Mouse (Mus musculus): ENCODE measurements around the gene 9230112D13Rik.

The 9230112D13Rik gene

GRCm38 (mm10) chr14:34522701-34523100 is at the start of gene 9230112D13Rik:
TSS of gene 9230112D13Rik (minus strand) at chr14:34522801.
- DNase-seq (ENCODE audit: low spot score), result no peak

DNA sequence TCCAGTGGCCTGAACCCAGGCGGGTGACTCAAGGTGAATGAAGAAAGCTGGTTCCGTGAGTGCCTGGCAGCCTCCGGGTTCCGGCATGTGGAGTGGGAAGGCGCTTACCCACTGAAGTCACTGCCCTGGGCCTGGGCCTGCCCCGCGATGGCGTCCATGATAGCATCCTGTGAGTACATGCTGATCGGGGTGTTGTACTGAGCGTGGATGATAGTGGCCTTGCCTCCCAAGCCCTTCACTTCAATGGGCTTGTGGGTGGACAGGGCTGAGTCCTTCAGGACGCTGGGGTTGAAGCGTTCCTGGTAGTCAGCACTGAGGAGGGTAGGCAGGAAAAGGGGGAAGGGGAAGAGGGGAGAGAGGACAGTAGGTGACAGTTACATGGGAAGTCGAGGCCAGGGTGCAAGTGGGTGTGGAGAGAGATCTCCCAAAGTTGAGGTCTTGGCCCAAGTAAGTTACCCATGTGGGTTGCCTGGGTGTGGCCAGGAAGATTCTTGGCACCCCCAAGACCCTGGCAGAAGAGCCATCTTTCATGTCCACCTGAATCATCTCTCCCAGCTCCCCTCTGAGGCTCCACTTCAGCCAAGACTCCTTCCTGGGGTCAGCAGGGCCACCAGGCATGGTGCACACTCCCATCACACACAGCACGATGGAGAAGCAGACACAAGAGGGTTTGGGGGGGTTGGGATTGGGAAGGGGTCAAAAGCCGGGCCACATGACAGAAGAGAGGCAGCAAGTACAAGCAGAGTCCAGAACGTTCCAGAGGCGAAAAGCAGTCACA is 49.2 kb upstream of the 9230112D13Rik start:
- no peak for DNase-seq (ENCODE audit: low spot score)

GRCm38 (mm10) chr14:34570903-34571302 is 48.3 kb upstream of the 9230112D13Rik start:
- no peak for DNase-seq (ENCODE audit: low spot score)

- DNase-seq (ENCODE audit: low spot score), result peak; percentile 74
Measured at GRCm38 (mm10) chr14:34570294-34570693, 47.7 kb upstream of the 9230112D13Rik start.

DNA sequence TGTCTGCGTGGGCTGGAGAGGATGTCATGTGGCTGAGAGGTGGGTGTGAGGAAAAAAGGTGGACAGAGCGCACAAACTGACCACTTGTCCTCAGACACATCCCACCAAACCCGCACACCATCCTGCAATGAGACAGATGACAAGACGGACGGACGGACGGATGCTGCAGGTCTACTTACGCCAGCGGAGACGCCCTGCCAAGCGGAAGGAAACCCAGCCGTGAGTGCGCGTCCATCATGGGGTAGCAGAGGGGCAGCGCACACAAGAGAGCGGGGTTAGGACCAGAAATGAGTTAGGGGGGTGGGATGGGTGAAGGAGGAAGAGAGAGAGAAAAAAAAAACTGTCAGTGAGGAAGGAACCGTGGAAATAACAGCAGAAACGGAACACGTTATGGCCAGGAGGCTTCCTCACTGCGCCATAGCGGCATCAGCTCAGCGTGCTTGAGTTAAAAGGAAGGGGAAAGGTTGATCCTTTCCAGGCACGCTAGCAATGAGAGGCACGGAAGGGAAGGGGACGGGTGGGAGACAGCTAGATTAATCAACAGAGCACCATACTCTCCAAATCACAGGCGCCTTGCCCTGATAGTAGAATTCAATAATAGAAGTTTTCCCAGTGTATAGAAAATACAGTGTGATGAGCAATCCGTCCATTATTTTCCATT is 47.1 kb upstream of the 9230112D13Rik start:
- no peak for DNase-seq (ENCODE audit: low spot score)

- DNase-seq (ENCODE audit: low spot score), result no peak
Measured at GRCm38 (mm10) chr14:34568626-34569025, 46.0 kb upstream of the 9230112D13Rik start.

DNA sequence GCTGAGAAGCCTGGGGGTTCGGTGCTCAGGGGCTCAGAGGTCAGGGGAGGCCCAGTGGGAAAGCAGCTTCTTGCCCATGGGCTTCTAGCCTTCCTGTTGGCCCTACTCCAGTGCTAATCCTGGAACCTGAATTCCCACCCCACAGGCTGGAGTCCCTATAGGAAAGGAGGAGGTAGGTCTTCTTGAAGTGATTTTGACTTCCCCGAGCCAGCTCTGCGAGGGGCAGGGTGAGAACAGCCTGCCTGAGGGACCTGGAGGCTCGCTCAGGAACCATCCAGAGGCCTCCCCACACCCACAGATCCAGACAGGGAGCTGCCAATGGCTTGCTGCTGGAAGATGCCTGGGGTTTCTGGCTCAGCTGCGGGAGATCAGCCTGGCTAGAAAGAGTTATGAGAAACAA is 45.1 kb upstream of the 9230112D13Rik start:
- DNase-seq (ENCODE audit: low spot score), result no peak

- DNase-seq (ENCODE audit: low spot score), result no peak
Measured at GRCm38 (mm10) chr14:34566530-34566929, 43.9 kb upstream of the 9230112D13Rik start.

GRCm38 (mm10) chr14:34565711-34566110 is 43.1 kb upstream of the 9230112D13Rik start:
- DNase-seq (ENCODE audit: low spot score), result no peak

GRCm38 (mm10) chr14:34564646-34565045 is 42.0 kb upstream of the 9230112D13Rik start:
- DNase-seq (ENCODE audit: low spot score), result no peak

- no peak for DNase-seq (ENCODE audit: low spot score)
Measured at GRCm38 (mm10) chr14:34562393-34562792, 39.8 kb upstream of the 9230112D13Rik start.

DNA sequence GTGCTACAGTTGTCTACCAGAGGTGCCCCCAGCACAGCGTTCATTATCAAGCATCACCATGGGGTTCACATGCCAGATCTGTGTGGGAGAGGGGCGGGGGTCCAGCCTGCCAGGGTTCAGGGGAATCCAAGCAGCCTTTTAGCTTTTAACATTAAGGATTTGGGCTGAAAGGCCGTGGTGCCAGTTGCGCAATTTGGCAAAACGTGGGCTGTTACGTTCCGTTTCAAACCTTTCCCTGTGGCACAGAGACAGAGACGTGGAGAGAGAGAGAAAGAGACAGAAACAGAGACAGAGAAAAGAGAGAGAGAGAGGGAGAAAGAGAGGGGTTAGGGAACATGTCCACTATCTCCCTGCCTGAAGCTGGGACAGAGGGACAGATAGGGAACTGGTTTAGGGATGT is 39.0 kb upstream of the 9230112D13Rik start:
- DNase-seq (ENCODE audit: low spot score), result no peak

- no peak for DNase-seq (ENCODE audit: low spot score)
Measured at GRCm38 (mm10) chr14:34558947-34559346, 36.3 kb upstream of the 9230112D13Rik start.

- DNase-seq (ENCODE audit: low spot score), result no peak
Measured at GRCm38 (mm10) chr14:34555211-34555610, 32.6 kb upstream of the 9230112D13Rik start.

- DNase-seq (ENCODE audit: low spot score), result no peak
Measured at GRCm38 (mm10) chr14:34554047-34554446, 31.4 kb upstream of the 9230112D13Rik start.

DNA sequence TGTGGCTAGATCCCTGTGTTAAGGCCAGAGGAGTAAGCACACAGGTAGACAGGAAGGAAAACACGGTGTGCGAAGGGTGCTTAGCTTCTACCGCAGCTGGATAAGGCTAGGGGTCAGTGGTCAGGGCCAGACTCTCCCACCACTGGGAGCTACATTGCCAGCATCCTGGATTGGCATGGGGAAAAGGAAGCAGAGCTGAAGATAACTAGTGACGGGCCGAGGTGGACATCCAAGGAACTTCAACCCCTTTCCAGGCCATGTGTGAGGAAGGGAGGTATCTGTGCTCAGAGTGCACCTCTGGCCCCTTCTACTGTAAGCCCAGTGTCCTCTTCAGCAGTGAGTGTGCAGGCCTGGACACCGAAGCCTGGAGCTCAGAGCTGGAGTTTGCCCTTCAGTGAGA is 30.9 kb upstream of the 9230112D13Rik start:
- no peak for DNase-seq (ENCODE audit: low spot score)

DNA sequence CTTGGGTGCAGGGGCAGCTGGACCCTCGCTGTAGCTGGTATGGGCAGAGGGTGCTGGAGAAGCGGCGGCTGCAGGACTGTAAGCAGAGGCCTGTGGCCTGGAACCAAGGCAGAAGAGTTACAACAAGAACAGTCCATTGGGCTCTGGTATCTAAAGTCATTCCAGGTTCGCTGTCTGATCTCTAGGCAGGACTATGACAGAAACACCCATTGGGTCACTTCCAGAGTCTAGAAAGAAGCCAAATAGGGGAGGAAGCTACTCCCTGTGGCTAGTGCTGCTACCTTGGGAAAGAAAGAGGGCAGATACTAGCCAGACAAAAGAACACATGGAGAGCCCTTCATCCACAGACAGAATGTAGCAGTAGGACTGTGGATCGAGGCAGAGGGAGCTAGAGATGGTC is 29.6 kb upstream of the 9230112D13Rik start:
- no peak for DNase-seq (ENCODE audit: low spot score)

- peak; percentile 77 for DNase-seq (ENCODE audit: low spot score)
Measured at GRCm38 (mm10) chr14:34549004-34549671, 26.5 kb upstream of the 9230112D13Rik start.

DNA sequence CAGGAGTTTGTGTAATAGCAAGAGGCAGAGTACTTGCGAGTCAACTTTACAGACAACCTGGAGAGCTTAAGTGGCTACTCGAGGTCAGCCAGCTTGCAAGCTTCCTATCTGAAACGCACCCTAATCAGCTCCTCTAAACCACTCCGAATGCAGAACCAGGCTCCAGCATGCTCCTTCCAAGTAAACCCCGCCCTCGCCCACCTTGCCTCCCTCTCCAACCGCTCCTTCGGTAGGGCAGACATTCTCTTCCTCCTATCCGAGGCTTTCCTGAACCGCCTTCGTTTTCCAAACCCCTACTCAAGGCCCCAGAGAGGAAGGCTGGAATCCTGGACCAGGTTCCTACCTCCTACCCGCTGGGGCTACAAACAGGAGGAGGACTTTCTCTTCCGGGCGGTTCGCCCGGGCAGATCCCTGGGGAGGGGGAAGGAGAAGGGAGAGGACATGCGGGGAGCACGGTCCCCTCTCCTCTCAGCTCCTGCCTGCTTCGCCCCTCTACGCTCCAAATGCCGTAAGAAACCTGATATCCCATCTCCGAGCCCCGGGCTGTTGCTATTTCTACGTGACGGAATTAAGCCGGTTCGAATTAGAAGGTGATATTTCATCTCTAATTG is 25.9 kb upstream of the 9230112D13Rik start:
- DNase-seq (ENCODE audit: low spot score), result peak; percentile 58

DNA sequence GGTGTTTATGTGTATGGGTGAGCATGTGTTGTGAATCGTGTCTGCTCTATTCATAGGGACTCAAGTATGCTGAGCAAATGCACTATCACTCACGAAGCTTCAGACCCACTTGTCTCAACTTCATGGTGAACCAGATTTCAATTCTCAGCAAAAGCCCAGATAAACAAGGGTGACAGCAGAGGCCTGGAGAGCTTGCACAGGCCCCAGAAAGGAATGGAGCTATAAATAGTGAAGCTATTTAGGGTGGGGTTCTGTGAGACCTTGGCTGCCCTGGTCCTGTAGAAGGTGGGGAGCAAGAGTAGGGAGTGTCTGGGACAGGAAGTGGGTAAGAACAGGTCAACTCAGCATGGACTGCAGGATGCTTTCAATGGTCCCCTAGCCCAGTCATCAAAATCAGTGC is 21.9 kb upstream of the 9230112D13Rik start:
- DNase-seq (ENCODE audit: low spot score), result no peak

DNA sequence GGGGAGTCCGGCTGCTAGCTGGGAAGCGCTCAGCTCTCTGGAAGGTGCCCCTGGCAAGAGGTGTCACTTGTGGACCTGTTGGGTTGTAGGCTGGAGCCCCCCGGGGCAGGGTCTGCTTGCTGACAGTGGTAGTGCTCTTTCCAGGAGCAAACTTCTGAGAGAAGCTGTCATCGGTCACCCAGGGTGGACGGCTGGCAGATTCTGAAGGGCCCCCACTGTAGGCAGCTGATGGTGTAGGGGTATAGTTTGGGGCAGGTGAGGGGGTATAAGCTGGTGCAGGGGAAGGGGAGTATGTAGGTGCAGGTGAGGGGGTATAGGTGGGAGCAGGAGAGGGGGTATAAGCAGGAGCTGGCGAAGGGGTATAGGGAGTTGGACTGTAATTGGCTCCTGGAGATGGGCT is 21.4 kb upstream of the 9230112D13Rik start:
- DNase-seq (ENCODE audit: low spot score), result no peak

GRCm38 (mm10) chr14:34543596-34543995 is 21.0 kb upstream of the 9230112D13Rik start:
- no peak for DNase-seq (ENCODE audit: low spot score)

DNA sequence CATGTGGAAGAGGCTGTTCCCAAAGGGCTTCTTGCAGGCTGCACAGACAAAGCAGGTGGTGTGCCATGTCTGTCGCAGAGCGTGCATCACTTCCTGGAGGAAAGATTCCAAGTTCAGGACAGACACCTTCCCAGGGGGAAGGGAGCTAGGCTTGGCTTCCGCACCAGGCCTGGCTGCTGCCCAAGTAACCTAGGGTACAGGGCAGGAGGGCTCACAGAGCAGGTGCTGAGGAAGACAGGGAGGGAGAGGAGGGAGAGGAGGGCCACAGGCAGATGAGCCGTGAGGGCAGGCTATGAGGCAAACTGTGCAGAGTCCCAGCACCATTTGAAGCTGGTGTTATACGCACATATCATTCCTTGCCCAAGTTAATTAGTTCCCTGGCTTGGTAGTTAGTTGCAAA is 19.3 kb upstream of the 9230112D13Rik start:
- no peak for DNase-seq (ENCODE audit: low spot score)

Measured in ovary, postnatal 14 days (tissue).